Mouse (Mus musculus) liver, postnatal 0 days (tissue): ENCODE data around the gene Mdh1b. TPM values are rescaled to one million over a fixed set of nuclear protein-coding genes. Genes with fewer than 3 reads are reported as not detected.
A peak's percentile ranks its signal among the peaks of the same experiment; 100 is the strongest.

Experiments
- ATAC-seq: fragments of 200-750 bp; cut with Nextera tagmentation; 2 replicates; pipeline ENCODE4 v1.8.0; 2017; ENCODE audit warnings: mild to moderate bottlenecking, moderate library complexity
- DNase-seq: peaks from one replicate; pipeline ENCODE4 v3.0.0-alpha.2; 2016
- H3K27ac ChIP-seq: fragments of 300-500 bp; sonication (generic); 2 replicates; pipeline ENCODE4 v1.5.1; 2014; ENCODE audit warnings: antibody characterized with exemption, moderate library complexity, mild to moderate bottlenecking, low read depth
- H3K27me3 ChIP-seq: fragments of 300-500 bp; sonication (generic); 2 replicates; pipeline ENCODE4 v1.6.1; 2014; ENCODE audit warnings: low read length, control low read depth, mixed read lengths; ENCODE audit not compliant: insufficient read depth
- H3K36me3 ChIP-seq: fragments of 300-500 bp; sonication (generic); replicated peaks from 2 replicates; pipeline ENCODE4 v1.6.1; 2014; ENCODE audit warnings: mild to moderate bottlenecking, control low read depth, low read length, moderate library complexity, mixed read lengths; ENCODE audit not compliant: insufficient read depth
- H3K4me1 ChIP-seq: fragments of 300-500 bp; sonication (generic); 2 replicates; pipeline ENCODE4 v1.6.1; 2014; ENCODE audit warnings: antibody characterized with exemption, mild to moderate bottlenecking, control low read depth; ENCODE audit not compliant: insufficient read depth
- H3K4me2 ChIP-seq: fragments of 300-500 bp; sonication (generic); 2 replicates; pipeline ENCODE4 v1.6.1; 2014; ENCODE audit warnings: low read depth, mild to moderate bottlenecking, low read length, moderate library complexity, mixed read lengths
- H3K4me3 ChIP-seq: fragments of 300-500 bp; sonication (generic); 2 replicates; pipeline ENCODE4 v1.5.1; 2014; ENCODE audit warnings: low read depth, low read length
- H3K9ac ChIP-seq: fragments of 300-500 bp; sonication (generic); replicated peaks from 2 replicates; pipeline ENCODE4 v1.6.1; 2014; ENCODE audit warnings: mild to moderate bottlenecking, moderate library complexity
- H3K9me3 ChIP-seq: fragments of 300-500 bp; sonication (generic); 2 replicates; pipeline ENCODE4 v1.6.1; 2016; ENCODE audit warnings: mild to moderate bottlenecking, control low read depth, low read length, mixed read lengths
- CTCF ChIP-seq: sonication (generic); IDR thresholded peaks from 2 replicates; pipeline ENCODE4 v1.5.1; 2016; ENCODE audit warnings: antibody characterized with exemption, low read depth
- EP300 ChIP-seq: IDR thresholded peaks from 2 replicates; pipeline ENCODE4 v1.6.1; 2016; ENCODE audit warnings: antibody characterized with exemption, low read depth, mild to moderate bottlenecking
- WGBS: fragments of 180-500 bp; shearing (Covaris S2); extraction: QIAGEN DNeasy Blood & Tissue Kit; methylation state at CpG from one replicate; pipeline ENCODE4 v1.1.7; 2014; ENCODE audit not compliant: insufficient replicate concordance; 5-methylcytosine and 5-hydroxymethylcytosine counted together
- polyA plus RNA-seq: library from polyadenylated mRNA; unstranded; fragments of >200 nt; fragmentation: Nextera tagmentation; extraction: Ambion mirVana; gene quantifications from 2 replicates; pipeline ENCODE4 v1.2.1, GENCODE M21; 2015

Mdh1b gene
- polyA plus RNA-seq, 1 experiment from 2014 or later, result not detected

DNA sequence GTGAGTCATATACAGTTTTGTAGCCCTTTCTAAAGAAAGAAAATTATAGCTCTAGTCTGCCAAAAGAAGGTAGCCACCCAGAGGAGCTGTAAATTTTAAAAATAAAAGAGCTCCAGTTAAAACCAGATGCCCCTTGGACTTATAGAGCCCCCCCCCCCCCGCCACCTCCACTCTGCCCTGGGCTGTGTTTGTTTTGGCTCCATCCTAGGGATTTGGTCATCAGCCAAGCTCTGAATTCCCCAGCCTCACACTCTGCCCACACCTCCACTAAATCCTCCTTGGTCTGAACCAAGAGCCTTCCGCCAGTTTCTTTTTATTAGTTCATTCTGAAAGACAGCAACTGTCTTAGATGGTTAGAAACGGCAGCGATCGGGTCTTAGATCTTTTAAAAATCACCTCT lies 24.4 kb downstream of the Mdh1b start:
- ATAC-seq, result peak; percentile 57; the same call in 1 of the 2 replicates
- Histone ChIP-seq H3K4me2 (no peak overlapping the region), H3K9me3 (no peaks in the 10 kb centered on the region), H3K9ac (no peak overlapping the region), H3K4me3 (no peak overlapping the region), H3K27me3 (no peaks in the 10 kb centered on the region), H3K4me1 (no peaks in the 10 kb centered on the region), H3K36me3 (no peaks in the 10 kb centered on the region), H3K27ac (no peak overlapping the region)
- WGBS, result 64% methylated on average over 5 of the region's 5 CpGs
- DNase-seq, result peak; percentile 59
- no peak for TF ChIP-seq EP300
- TF ChIP-seq CTCF, result no peak

DNA sequence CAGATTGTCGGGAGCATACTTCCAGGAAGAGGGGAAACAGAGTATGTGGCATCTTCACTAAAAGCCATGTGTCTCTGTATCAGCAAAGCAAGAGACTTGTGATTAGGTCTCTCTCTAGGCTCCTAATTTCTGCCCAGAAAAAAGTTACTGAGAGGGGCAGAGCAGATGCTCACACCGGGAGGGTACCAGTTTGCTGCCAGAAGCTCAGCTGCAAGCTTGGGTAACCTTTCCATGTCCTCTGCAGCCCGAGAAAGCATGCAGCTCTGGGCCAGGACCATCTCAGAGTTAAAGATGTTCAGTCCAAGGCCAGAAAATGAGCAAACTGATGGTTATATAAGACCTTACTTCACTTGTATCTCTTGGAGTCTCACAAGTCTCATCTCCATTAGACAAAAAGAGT lies 33.3 kb downstream of the Mdh1b start:
- no peaks in the 10 kb centered on the region for H3K4me1 ChIP-seq
- ATAC-seq (no peak), DNase-seq (no peak)
- H3K4me2 ChIP-seq, result no peak overlapping the region
- H3K9me3 ChIP-seq, result no peaks in the 10 kb centered on the region
- TF ChIP-seq CTCF (no peak), EP300 (no peak)
- no peaks in the 10 kb centered on the region for H3K36me3 ChIP-seq
- WGBS, result 64% methylated on average over 3 of the region's 3 CpGs
- no peaks in the 10 kb centered on the region for H3K27me3 ChIP-seq
- no peak overlapping the region for H3K4me3 ChIP-seq
- H3K9ac ChIP-seq, result no peak overlapping the region
- H3K27ac ChIP-seq, result no peak overlapping the region

DNA sequence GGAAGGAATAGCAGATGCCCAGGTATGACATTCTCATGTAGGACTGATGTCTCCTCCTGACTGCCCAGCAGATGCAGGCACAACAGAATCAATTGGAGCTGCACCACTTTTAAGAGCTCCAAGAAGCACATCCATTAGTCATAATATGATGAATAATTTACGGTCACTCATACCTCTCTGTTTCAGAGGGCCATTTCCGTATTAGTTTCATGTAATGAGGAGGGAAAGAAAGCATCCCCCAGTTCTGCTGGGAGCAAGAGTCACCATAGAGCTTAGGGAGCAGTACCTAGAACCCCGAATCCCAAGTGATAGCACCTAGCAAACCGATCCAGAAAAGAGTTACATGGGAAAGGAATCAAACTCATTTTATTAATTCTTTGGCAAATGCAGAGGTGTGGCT lies 43.3 kb downstream of the Mdh1b start, which contains the start of gene Dytn:
Dytn (minus strand) TSS at position 101 of the 400 bp plus-strand sequence.
- Histone ChIP-seq H3K9me3 (no peaks in the 10 kb centered on the region), H3K36me3 (no peaks in the 10 kb centered on the region), H3K4me3 (no peak within 1 kb of the TSS), H3K4me1 (no peaks in the 10 kb centered on the region), H3K27ac (no peak within 1 kb of the TSS), H3K27me3 (no peaks in the 10 kb centered on the region), H3K9ac (no peak within 1 kb of the TSS), H3K4me2 (no peak within 1 kb of the TSS)
- 75% methylated on average over 4 of the region's 4 CpGs for WGBS
- TF ChIP-seq EP300 (no peak), CTCF (no peak)
- no peak for ATAC-seq
- DNase-seq, result no peak

DNA sequence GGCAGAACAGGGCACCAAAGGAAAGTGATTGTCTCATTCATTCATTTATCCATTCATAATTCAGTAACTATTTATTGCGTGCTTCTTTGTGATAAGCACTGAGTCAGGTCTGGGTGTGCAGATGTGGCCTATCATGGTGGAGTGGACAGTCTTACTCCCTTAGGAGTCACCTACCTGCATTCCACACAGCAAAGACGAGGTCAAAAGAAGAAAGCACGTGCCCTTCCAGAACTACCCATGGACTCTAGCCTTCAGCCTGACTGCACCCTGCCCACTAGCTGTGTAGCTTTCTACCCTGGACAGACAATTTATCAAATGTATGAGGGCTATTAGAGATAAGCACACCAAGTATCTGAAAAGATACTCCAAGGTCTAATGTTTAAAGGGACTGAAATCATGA lies 54.1 kb downstream of the Mdh1b start:
- no peak for TF ChIP-seq CTCF
- no peak for TF ChIP-seq EP300
- H3K9me3 ChIP-seq, result no peaks in the 10 kb centered on the region
- DNase-seq, result no peak
- no peaks in the 10 kb centered on the region for H3K27me3 ChIP-seq
- no peak for ATAC-seq
- no peak overlapping the region for H3K9ac ChIP-seq
- no peak overlapping the region for H3K4me2 ChIP-seq
- H3K4me1 ChIP-seq, result no peaks in the 10 kb centered on the region
- WGBS, result 76% methylated on average over 3 of the region's 3 CpGs
- no peak overlapping the region for H3K4me3 ChIP-seq
- no peak overlapping the region for H3K27ac ChIP-seq
- no peaks in the 10 kb centered on the region for H3K36me3 ChIP-seq

DNA sequence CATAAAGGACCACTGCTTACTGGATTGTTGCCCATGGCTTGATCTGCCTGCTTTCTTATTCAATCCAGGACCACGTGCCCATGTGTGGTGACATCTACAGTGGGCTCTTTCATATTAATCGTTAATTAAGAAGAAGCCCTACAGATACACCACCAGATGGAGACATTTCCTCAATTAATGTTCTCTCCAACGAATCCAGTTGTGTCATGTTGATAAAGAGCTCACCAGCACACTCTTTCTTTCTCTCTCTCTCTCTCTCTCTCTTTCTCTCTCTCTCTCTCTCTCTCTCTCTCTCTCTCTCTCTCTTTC lies 61.3 kb downstream of the Mdh1b start:
- no peak overlapping the region for H3K9ac ChIP-seq
- H3K27me3 ChIP-seq, result no peaks in the 10 kb centered on the region
- H3K36me3 ChIP-seq, result no peaks in the 10 kb centered on the region
- no peak overlapping the region for H3K27ac ChIP-seq
- H3K4me1 ChIP-seq, result no peaks in the 10 kb centered on the region
- TF ChIP-seq EP300, result no peak
- TF ChIP-seq CTCF, result peak; percentile 64
- no peaks in the 10 kb centered on the region for H3K9me3 ChIP-seq
- WGBS, result 7% methylated on average over 3 of the region's 3 CpGs
- no peak for ATAC-seq
- H3K4me2 ChIP-seq, result no peak overlapping the region
- no peak for DNase-seq
- H3K4me3 ChIP-seq, result no peak overlapping the region

DNA sequence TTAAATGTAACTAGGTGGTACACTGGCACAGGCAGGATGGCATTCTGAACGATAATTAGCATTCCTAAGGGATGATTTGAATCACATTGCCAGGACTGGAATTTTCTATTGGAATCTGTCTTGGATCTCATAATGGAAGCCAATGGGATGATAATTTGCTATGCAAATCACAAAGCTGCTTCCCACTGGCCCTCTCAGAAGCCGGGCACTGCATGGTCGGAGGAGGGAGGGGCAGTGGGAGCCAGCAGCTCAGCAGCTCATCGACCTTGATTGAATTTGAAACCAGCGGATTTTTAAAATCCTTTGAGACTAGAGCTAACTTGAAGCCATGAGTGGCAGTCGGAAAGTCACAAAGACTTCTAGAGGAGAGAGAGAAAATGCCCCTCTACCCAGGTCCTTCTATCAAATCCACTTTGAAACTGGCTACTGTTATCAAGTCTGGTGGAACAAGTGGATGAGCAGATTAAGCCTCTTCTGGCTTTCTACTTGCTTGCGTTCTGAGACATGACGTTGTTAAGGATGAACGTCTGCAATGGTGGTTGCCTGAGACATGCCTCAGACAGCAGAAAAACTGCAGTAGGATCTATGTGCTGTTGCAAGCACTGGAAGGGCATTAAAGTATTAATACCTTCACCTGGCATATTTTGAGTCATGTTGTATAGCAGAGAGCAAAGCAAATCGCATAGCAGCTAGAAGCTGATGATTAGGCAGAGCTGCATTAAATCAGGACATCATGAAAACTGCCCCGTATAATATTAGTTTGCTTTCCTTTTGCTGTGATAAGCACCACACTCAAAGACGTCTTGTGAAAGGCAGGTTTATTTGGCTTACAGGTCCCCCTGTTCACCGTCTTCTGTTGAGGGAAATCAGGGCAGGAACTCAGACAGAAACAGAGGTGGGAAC lies 61.9 kb downstream of the Mdh1b start:
- H3K9ac ChIP-seq, result no peak overlapping the region
- ATAC-seq (no peak), DNase-seq (no peak)
- no peak overlapping the region for H3K27ac ChIP-seq
- no peak overlapping the region for H3K4me2 ChIP-seq
- H3K9me3 ChIP-seq, result no peaks in the 10 kb centered on the region
- TF ChIP-seq CTCF, result no peak
- no peak overlapping the region for H3K4me3 ChIP-seq
- H3K36me3 ChIP-seq, result no peaks in the 10 kb centered on the region
- H3K27me3 ChIP-seq, result no peaks in the 10 kb centered on the region
- WGBS, result 28% methylated on average over 13 of the region's 13 CpGs
- H3K4me1 ChIP-seq, result no peaks in the 10 kb centered on the region
